Mouse (Mus musculus): ENCODE measurements around the gene Lrrc59.

The Lrrc59 gene

GRCm38 (mm10) chr11:94629199-94629883 lies at the start of gene Lrrc59:
Lrrc59 (plus strand) TSS chr11:94629767.
- in situ Hi-C loops (cut with MboI, MseI) = no loop called here

GRCm38 (mm10) chr11:94580111-94580740 lies 49.3 kb upstream of the Lrrc59 start:
- in situ Hi-C loops (cut with MboI, MseI) = no loop called here

DNA sequence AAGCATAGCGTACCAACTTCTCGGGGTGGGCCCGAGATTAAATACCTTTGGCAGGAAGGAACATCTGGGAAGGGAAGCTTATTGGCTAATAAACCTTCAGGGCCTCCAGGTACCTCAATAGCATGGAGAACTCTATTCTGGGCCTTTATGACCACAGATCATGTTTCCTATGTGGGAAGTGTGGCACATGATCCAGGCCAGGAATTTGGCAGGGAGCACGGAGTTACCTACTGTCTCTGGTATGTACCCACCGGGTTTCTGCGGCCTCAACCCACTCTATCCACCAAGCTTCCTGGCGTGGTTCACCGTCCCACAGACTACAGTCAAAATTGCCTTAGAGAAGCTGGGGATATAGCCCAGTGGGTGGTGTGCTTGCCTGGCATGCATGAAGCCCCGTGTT lies 44.5 kb upstream of the Lrrc59 start:
- in situ Hi-C loops (cut with MboI, MseI) = no loop called here

DNA sequence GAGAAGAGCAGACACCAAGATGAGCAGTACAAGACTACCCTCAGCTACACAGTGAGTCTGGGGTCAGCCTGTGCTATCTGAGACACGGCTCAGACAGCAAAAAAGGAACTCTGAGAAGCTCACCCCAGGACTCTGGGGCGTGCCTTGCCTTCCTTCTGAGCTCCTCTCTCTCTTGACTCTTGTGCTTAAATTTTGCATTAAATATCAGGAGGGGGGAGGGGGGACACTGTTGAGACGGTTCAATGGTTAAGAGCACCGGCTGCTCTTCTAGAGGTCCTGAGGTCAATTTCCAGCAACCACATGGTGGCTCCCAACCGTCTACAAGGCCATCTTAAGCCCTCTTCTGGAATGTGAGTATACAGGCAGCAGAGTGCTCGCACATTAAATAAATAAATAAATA lies 42.1 kb upstream of the Lrrc59 start:
- in situ Hi-C loops (cut with MboI, MseI) = no loop called here

GRCm38 (mm10) chr11:94596311-94596852 lies 33.2 kb upstream of the Lrrc59 start:
- in situ Hi-C loops (cut with MboI, MseI) = no loop called here

DNA sequence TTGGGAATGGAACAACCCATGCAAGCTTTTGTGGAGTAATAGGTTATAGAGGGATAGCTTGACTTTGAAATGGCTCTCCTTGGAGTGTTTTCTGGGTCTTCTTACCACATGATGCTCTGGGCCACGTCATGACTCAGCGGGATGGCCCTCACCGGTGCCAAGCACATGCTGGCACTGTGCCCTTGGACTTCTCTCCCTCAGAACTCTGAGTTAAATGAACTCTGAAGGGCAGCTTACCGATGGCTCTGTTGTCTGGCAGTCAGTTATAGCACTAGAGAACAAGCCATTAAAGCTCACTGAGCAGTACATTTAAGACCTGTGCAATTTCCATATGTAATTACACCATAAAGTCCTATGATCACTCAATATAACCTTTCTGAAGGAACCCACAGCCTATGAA lies 32.2 kb upstream of the Lrrc59 start:
- in situ Hi-C loops (cut with MboI, MseI) = no loop called here

GRCm38 (mm10) chr11:94598437-94599120 lies 31.0 kb upstream of the Lrrc59 start:
- in situ Hi-C loops (cut with MboI, MseI) = no loop called here

DNA sequence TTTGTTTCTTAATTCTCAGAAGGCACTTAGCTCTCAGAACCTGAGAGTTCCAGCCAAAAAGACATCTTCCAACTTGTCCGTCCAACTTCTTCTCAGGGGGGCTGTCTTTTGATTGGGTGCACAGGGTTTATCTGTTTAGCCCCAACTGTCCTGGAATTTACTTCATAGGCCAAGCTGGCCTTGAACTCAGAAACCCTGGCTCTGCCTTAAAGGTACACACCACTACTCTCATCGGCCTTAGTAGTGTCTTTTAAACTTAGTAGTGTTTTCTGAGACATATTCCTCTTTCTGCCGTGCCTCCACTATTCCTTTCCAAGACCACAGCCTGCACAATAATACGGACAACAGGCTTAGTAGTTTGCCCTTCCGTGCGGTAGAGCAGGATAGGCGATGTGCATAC lies 29.1 kb upstream of the Lrrc59 start:
- in situ Hi-C loops (cut with MboI, MseI) = no loop called here

- in situ Hi-C loops (cut with MboI, MseI) = no loop called here
Measured at GRCm38 (mm10) chr11:94601321-94602281, 28.0 kb upstream of the Lrrc59 start, which contains the start of gene Acsf2. Acsf2 (minus strand) TSS chr11:94601871.

- in situ Hi-C loops (cut with MboI, MseI) = no loop called here
Measured at GRCm38 (mm10) chr11:94602356-94602955, 27.1 kb upstream of the Lrrc59 start.

- in situ Hi-C loops (cut with MboI, MseI) = no loop called here
Measured at GRCm38 (mm10) chr11:94610744-94611740, 18.5 kb upstream of the Lrrc59 start.

- in situ Hi-C loops (cut with MboI, MseI) = no loop called here
Measured at GRCm38 (mm10) chr11:94614603-94615002, 15.0 kb upstream of the Lrrc59 start.

DNA sequence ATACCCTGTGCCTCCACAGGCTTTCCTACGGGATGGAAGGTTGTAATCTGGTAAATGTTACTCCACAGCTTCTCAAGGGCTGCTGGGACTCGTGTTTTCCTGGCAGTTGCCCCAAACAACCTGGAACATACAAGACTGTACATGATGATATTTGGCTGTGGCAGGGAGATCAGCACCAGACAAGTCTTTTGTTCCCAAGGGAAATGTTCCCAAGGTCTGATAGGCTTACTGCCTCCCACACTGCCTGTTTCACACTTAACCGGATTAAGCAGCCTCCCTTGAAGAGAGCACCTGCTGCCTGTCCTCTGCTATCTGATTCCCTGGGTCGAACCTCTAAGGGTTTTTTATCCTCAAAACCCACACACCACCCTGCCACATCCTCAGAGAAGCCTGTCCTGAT lies 14.1 kb upstream of the Lrrc59 start:
- in situ Hi-C loops (cut with MboI, MseI) = no loop called here

GRCm38 (mm10) chr11:94617646-94618045 lies 11.9 kb upstream of the Lrrc59 start:
- in situ Hi-C loops (cut with MboI, MseI) = no loop called here

- in situ Hi-C loops (cut with MboI, MseI) = no loop called here
Measured at GRCm38 (mm10) chr11:94620766-94621457, 8.7 kb upstream of the Lrrc59 start.

GRCm38 (mm10) chr11:94621458-94621852 lies 8.1 kb upstream of the Lrrc59 start:
- in situ Hi-C loops (cut with MboI, MseI) = no loop called here

GRCm38 (mm10) chr11:94622162-94622561 lies 7.4 kb upstream of the Lrrc59 start:
- in situ Hi-C loops (cut with MboI, MseI) = no loop called here

DNA sequence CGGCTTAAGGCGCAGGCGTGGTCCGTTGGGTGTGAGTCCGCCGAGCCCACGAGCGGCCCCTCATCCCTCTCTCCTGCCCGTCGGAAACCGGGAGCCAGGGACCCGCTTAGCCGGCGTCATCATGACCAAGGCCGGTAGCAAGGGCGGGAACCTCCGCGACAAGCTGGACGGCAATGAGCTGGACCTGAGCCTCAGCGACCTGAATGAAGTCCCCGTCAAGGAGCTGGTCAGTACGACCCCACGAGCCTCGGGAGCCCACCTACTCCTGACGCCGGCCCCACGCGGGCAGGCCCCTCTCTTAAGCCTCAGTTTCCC lies 274 bp downstream of the Lrrc59 start:
- in situ Hi-C loops (cut with MboI, MseI) = no loop called here
